Mouse (Mus musculus) olfactory bulb, adult 2 months (tissue): ENCODE measurements around the gene Adarb1. TPM values are rescaled to one million over a fixed set of nuclear protein-coding genes. Genes with fewer than 3 reads are reported as not detected.

Experiments
- H3K27ac ChIP-seq: fragments of 200-500 bp; 2 replicates; pipeline ENCODE4 v1.5.1; 2012; ENCODE audit warnings: low read depth, low read length; ENCODE audit not compliant: insufficient read depth
- H3K4me1 ChIP-seq: fragments of 200-500 bp; 2 replicates; pipeline ENCODE4 v1.6.1; 2012; ENCODE audit warnings: low read length; ENCODE audit not compliant: control insufficient read depth, insufficient read depth
- H3K4me3 ChIP-seq: fragments of 200-500 bp; 2 replicates; pipeline ENCODE4 v1.5.1; 2012; ENCODE audit warnings: mild to moderate bottlenecking, low read depth, low read length, moderate library complexity; ENCODE audit not compliant: insufficient read depth
- CTCF ChIP-seq: fragments of 200-500 bp; IDR thresholded peaks from 2 replicates; pipeline ENCODE4 v1.5.1; 2012; ENCODE audit warnings: low read depth, mild to moderate bottlenecking, low read length, moderate library complexity; ENCODE audit not compliant: insufficient read depth
- POLR2A ChIP-seq: fragments of 200-500 bp; IDR thresholded peaks from 2 replicates; pipeline ENCODE4 v1.6.1; 2012; ENCODE audit warnings: mild to moderate bottlenecking, low read depth, low read length, moderate library complexity; ENCODE audit not compliant: insufficient read depth
- WGBS: fragments of 180-500 bp; shearing (Covaris S2); methylation state at CpG from one replicate; pipeline ENCODE4 v1.1.7; 2018; 5-methylcytosine and 5-hydroxymethylcytosine counted together
- polyA plus RNA-seq: library from polyadenylated mRNA; stranded (reverse); fragments of >200 nt; gene quantifications from 2 replicates; pipeline ENCODE4 v1.2.4, GENCODE M21; 2012; ENCODE audit warnings: low replicate concordance; ENCODE audit not compliant: missing spikeins, insufficient read depth, insufficient read length

Gene Adarb1
- polyA plus RNA-seq, 1 experiment = not detected

DNA sequence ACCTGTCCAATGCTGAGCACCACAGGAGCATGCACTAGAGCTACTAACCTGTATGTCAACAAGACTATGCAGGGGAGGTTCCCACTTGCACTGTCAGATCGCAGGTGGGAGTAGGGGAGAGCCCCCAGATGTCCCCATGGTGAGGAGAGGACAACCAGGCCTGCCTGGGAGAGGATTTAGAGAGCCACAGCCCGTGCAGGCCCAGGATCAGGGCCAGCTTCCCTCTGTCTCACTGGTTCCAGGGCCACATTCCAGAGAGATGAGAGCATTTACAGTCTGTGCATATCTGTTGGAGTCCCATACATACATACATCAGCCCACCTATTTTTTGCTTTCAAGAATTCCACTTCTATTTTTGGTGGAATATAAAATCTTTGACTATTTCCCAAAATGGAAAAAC lies 9.5 kb upstream of the Adarb1 start:
- Histone ChIP-seq H3K27ac (no peak overlapping the region), H3K4me1 (peaks cover 10% of the 10 kb centered on the region), H3K4me3 (no peak overlapping the region)
- TF ChIP-seq POLR2A (no peak), CTCF (no peak)
- 64% methylated on average over 2 of the region's 2 CpGs for WGBS

DNA sequence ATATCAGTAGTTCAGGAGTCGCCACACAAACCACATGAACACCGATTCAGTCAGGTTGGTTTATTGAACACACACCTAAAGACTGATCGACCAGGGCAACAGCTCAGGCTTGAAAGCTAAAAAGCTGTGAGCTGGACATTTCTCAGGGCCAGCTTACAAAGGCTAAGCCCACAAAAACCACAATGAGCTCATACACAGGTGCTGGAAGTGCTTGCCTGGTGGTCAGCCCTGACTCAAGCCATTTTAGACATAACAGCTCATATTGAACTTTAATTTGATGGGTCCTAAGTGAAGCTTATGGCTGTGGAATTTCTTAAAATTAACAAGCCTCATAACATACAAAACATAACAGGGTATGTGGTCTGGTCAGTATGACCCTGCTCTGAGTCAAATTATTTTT lies 2.1 kb upstream of the Adarb1 start:
- Histone ChIP-seq H3K4me1 (peaks cover 10% of the 10 kb centered on the region), H3K27ac (no peak overlapping the region), H3K4me3 (no peak overlapping the region)
- TF ChIP-seq POLR2A (no peak), CTCF (no peak)
- WGBS = 98% methylated on average over 3 of the region's 3 CpGs

DNA sequence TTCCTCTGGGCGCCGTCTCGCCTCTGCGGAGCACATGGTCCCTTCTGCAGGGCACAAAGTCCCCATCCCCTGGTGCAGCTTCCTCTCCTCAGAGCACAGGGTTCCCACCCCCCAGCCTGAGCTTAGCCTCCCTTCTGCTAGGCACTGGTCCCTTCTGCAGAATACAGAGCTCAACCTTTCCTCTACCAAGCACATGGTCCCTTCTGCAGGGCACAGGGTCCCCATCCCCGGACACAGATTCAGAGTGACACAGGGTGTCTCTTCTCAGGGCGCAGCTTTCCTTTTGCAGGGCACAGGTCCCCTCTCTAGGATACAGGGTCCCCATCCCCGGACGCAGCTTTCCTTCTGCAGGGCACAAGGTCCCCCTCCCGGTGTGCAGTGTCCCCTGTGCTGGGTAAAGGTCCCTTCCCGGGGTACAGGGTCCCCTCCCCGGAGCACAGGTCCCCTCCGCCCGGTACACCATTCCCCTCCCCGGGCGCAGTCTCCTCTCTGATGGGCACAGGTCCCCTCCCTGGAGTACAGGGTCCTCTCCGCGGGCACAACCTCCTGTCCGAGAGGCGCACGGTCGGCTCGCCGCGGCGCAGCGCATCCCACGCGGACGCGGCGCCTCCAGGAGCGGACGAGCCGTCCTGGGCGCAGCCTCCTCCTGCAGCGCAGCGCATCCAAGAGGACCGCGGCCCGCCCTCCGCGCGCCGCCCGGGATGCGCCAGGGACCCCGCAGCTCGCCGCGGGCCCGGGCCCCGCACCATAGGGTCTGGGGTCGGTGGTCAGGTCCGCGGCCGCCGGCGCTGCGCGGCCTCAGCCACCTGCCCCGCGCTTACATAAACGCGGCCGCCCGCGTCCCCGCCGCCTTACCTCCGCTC lies 599 bp downstream of the Adarb1 start:
- no peak for TF ChIP-seq CTCF
- TF ChIP-seq POLR2A = no peak
- WGBS = 1% methylated on average over 70 of the region's 70 CpGs
- Histone ChIP-seq H3K4me3 (peak overlapping the region; percentile 96), H3K27ac (peak overlapping the region; percentile 29), H3K4me1 (peaks cover 17% of the 10 kb centered on the region)

DNA sequence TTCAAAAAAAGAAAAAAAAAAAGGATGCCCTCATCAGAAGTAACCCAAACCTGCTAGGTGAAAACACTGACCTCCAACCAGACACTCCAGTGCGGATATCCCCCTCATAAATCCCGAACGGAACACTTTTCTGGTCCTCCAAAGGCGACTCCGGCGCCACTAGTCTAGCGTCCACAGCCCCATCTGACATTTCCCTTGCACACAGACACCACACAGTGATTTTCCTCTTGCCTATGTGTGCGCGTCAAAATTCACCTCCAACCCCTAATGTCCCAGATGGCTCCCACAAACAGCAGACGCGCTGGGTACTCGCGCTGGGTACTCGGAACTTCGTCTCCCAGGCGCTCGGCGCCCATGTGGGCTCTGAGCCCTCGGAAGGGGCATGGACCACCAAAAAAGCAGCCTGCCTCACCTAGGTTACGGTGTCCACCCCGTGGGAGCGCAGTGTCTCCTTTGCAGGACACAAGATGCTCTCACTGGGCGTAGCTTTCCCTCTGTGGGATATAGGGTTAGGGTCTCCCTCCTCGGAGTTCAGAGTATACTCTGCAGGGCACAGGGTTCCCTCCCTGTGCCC lies 1.3 kb downstream of the Adarb1 start:
- TF ChIP-seq CTCF (no peak), POLR2A (no peak)
- 3% methylated on average over 24 of the region's 24 CpGs for WGBS
- H3K4me3 ChIP-seq = peak overlapping the region; percentile 96
- H3K27ac ChIP-seq = peak overlapping the region; percentile 7; the same call in 1 of the 2 replicates
- peaks cover 20% of the 10 kb centered on the region for H3K4me1 ChIP-seq

DNA sequence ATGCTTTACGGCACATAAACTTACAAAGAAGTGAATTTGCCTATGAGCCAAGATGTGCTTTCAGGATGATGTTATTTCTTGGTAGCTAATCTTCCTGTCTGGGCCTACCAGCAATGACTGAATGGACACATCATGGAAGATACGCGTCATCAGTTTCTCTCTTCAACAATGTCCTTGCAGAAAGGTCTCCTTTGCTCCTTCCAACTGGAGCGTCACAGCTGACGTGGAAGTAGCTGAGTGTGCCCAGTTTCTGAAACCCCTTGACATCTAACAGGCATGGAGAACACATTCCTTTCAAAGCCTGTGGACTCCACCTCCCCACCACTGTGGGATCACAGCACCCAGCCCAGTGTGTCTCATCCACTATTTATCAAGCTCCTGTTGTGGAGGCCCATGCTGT lies 2.2 kb downstream of the Adarb1 start:
- Histone ChIP-seq H3K4me1 (peaks cover 20% of the 10 kb centered on the region), H3K27ac (no peak overlapping the region), H3K4me3 (peak overlapping the region; percentile 26)
- TF ChIP-seq POLR2A = no peak
- no peak for TF ChIP-seq CTCF
- 63% methylated on average over 5 of the region's 5 CpGs for WGBS

DNA sequence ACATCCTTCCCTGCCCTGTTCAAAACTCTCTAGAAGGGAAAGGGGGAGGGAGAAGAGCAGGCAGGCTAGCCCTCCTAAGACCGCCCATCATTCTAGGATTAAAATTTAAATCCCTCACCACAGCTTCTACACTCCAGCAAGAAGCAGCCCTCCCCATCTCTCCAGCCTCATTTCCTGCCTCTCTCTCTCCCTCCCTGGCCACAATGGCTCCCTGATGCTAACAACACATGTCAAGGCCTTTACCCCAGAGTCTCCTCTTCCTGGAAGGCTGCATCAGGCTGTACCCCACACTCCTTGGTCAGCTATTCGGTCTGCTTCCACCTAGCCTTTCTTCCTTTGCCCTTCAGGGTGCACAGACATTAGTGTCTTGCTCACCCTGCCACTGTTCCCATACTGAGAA lies 4.3 kb downstream of the Adarb1 start:
- no peak overlapping the region for H3K4me3 ChIP-seq
- H3K4me1 ChIP-seq = peaks cover 23% of the 10 kb centered on the region
- 71% methylated on average over 2 of the region's 2 CpGs for WGBS
- TF ChIP-seq POLR2A (no peak), CTCF (no peak)
- H3K27ac ChIP-seq = no peak overlapping the region

DNA sequence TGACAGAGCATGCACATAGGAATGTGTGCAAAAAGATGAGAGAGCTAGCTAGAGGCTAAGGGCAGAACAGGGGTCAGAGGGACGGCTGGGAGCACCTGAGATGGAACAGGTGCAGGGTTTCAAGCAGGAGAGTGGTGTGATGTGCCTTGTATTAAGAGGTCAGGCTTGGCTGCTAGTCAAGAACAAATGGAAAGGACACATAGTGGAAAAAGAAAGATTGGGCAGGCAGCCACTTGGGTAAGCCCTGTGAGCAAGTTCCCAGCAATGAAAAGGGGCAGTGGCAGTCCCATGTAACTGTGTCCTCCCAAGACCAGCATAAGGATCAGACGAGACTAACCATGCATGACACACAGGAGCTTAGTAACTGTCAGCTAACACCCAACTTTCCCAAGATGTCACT lies 8.9 kb downstream of the Adarb1 start:
- Histone ChIP-seq H3K4me1 (peaks cover 15% of the 10 kb centered on the region), H3K4me3 (no peak overlapping the region), H3K27ac (no peak overlapping the region)
- TF ChIP-seq CTCF (no peak), POLR2A (no peak)
- 62% methylated on average over 2 of the region's 2 CpGs for WGBS

DNA sequence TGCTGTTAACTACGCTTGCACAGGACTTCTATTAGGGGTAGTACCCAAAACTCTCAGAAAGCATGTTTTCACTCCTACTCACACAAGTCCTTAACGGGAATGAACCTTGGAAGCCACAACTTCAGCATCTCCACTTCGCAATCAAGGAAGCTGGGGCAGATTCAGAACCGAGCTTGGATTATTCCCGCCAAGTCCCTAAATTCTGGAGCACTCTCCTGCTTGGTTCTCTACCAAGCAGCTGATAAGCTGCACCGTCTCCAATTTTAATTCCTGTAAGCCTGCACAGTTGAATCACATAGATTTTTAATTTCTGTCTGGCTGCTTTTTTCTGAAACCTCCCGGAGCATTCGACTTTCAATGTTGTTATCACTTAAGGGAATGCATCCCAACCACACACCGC lies 9.8 kb downstream of the Adarb1 start:
- H3K4me3 ChIP-seq = no peak overlapping the region
- H3K4me1 ChIP-seq = peaks cover 14% of the 10 kb centered on the region
- TF ChIP-seq CTCF (no peak), POLR2A (no peak)
- WGBS = 61% methylated on average over 9 of the region's 9 CpGs
- H3K27ac ChIP-seq = no peak overlapping the region

DNA sequence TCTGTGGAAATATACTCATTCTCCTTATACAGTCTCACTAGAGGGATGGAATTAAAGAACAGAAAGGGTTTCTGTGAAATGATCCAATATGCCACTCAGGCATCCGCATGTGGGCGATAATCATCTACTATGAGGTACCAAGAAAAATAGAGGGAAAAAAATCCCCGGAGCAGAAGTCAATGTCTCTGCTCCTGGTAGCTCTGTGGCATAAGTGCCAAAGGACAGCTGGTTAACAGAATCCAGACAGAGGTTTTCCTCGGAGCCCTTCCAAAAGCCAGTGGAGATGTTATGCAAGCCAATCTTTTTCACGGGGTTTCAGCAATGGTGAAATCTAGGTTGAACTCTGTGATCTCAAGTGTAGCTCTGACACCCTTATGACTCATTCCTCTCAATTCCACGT lies 11.6 kb downstream of the Adarb1 start:
- WGBS = 31% methylated on average over 6 of the region's 6 CpGs
- H3K4me3 ChIP-seq = no peak overlapping the region
- peak overlapping the region; percentile 51; the same call in 1 of the 2 replicates for H3K27ac ChIP-seq
- TF ChIP-seq POLR2A (no peak), CTCF (no peak)
- H3K4me1 ChIP-seq = peaks cover 14% of the 10 kb centered on the region

DNA sequence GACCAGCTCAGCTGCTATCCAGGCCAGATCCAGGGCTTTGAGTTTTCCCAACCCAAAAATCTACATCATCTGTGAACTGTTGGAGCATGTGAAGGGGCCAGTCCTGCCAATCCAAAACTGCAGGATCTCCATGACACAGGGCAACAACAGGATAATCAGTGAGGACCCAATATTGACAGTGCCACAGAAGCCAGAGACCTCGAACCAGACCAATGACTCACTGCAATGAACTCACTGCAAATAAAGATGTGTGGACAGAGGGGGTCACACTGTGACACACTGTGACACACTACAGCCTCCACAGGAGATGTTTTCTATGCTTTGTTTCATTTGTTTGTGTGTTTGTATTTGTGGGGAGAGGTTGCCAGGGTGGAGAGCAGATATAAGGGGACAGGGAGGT lies 15.6 kb downstream of the Adarb1 start:
- H3K27ac ChIP-seq = no peak overlapping the region
- WGBS = 55% methylated on average over 1 of the region's 1 CpGs
- no peak overlapping the region for H3K4me3 ChIP-seq
- no peak for TF ChIP-seq CTCF
- TF ChIP-seq POLR2A = no peak
- peaks cover 20% of the 10 kb centered on the region for H3K4me1 ChIP-seq
